Mouse (Mus musculus) heart, embryonic 14.5 days (tissue): ENCODE measurements at regions not wholly inside any gene's neighbourhood (a gene's known extent, or its start where the extent isn't known, plus 50 kb on each side); places are given as distances from the start of the nearest gene placed in this dataset.

Experiments
- ATAC-seq: fragments of 200-750 bp; cut with Nextera tagmentation; 2 replicates; pipeline ENCODE4 v1.8.0; 2017; ENCODE audit warnings: low read depth, moderate TSS enrichment; ENCODE audit not compliant: insufficient number of reproducible peaks, insufficient read depth, low FRiP score
- H3K27ac ChIP-seq, 2 experiments: fragments of 200-500 bp in 1 of 2; fragments of 300-500 bp in 1 of 2; sonication (generic) in 1 of 2; replicated peaks in 1 of 2; 2 replicates each; pipeline ENCODE4 v1.5.1; 2012 to 2014; ENCODE audit warnings: low read depth in 2 of 2, low read length in 2 of 2, control low read depth in 1 of 2, mild to moderate bottlenecking in 1 of 2, mixed read lengths in 1 of 2; ENCODE audit not compliant: control insufficient read depth in 1 of 2, insufficient read depth in 1 of 2
- H3K27me3 ChIP-seq: fragments of 300-500 bp; sonication (generic); 2 replicates; pipeline ENCODE4 v1.6.1; 2014; ENCODE audit warnings: mild to moderate bottlenecking, low read length, control low read depth; ENCODE audit not compliant: control insufficient read depth, insufficient read depth
- H3K36me3 ChIP-seq: fragments of 300-500 bp; sonication (generic); 2 replicates; pipeline ENCODE4 v1.6.1; 2014; ENCODE audit warnings: mild to moderate bottlenecking, control low read depth, low read length, mixed read lengths; ENCODE audit not compliant: control insufficient read depth, insufficient read depth
- H3K4me1 ChIP-seq, 2 experiments: fragments of 200-500 bp in 1 of 2; fragments of 300-500 bp in 1 of 2; sonication (generic) in 1 of 2; 2 replicates each; pipeline ENCODE4 v1.6.1; 2012 to 2014; ENCODE audit warnings: low read length in 2 of 2, control low read depth in 1 of 2, mixed read lengths in 1 of 2; ENCODE audit not compliant: control insufficient read depth in 2 of 2, insufficient read depth in 2 of 2
- H3K4me2 ChIP-seq: fragments of 300-500 bp; sonication (generic); 2 replicates; pipeline ENCODE4 v1.6.1; 2014; ENCODE audit warnings: mild to moderate bottlenecking, low read length
- H3K4me3 ChIP-seq, 2 experiments: fragments of 200-500 bp in 1 of 2; fragments of 300-500 bp in 1 of 2; sonication (generic) in 1 of 2; 2 replicates each; pipeline ENCODE4 v1.5.1; 2012 to 2014; ENCODE audit warnings: low read length in 2 of 2, mild to moderate bottlenecking in 2 of 2, control low read depth in 1 of 2, low read depth in 1 of 2, moderate library complexity in 1 of 2; ENCODE audit not compliant: control insufficient read depth in 1 of 2, insufficient read depth in 1 of 2
- H3K9ac ChIP-seq: fragments of 300-500 bp; sonication (generic); 2 replicates; pipeline ENCODE4 v1.6.1; 2014; ENCODE audit warnings: mild to moderate bottlenecking, low read length
- H3K9me3 ChIP-seq: fragments of 300-500 bp; sonication (generic); 2 replicates; pipeline ENCODE4 v1.6.1; 2016; ENCODE audit warnings: low read length, control low read depth; ENCODE audit not compliant: control insufficient read depth
- WGBS: fragments of 180-500 bp; shearing (Covaris S2); extraction: QIAGEN DNeasy Blood & Tissue Kit; methylation state at CpG from one replicate; pipeline ENCODE4 v1.1.7; 2014; 5-methylcytosine and 5-hydroxymethylcytosine counted together

DNA sequence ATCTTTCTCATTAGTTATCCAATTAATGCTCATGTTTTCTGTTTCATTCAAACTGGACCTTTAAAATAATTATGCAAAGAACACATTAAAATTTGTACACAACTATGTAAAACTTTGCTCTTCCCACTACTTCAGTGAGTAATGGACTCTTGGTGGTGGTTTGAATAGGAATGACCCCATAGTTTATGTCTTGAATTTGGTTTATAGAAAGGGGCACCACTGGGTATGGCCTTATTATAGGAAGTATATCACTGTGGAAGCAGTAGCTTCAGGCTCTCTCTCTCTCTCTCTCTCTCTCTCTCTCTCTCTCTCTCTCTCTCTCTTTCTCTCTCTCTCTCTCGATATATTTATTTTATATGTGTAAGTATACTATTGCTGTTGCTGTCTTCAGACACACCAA lies 106.3 kb upstream of the Robo2 start:
- Histone ChIP-seq H3K36me3 (no peaks in the 10 kb centered on the region), H3K9ac (no peak overlapping the region), H3K27ac (no peak overlapping the region), H3K9me3 (no peaks in the 10 kb centered on the region), H3K27me3 (no peaks in the 10 kb centered on the region), H3K4me2 (no peak overlapping the region), H3K4me3 (no peak overlapping the region), H3K4me1 (peaks cover 3 to 5% of the 10 kb centered on the region in 2 experiments; a peak in 3 of 4 replicates)
- ATAC-seq = no peak
- 93% methylated on average over 1 of the region's 1 CpGs for WGBS

DNA sequence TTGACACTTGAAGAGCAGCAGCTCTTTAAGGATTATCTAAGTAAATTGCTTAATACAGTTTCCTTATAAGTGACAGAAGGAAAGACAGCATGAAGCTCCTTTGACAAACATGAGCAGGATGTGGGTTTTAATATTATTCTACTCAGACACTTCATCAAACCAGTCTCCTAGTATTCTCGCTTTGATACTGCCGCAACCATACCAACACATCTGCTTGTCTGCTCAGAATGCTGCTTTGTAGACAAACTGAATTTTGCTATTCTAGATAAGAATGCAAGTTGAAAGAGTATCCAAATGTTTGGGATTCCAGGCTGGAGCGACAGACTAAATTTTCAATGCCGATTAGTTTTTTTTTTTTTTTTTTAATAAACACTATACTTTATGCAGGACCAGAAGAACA lies 105.7 kb upstream of the Robo2 start:
- H3K27ac ChIP-seq = no peak overlapping the region
- no peak overlapping the region for H3K9ac ChIP-seq
- H3K4me2 ChIP-seq = no peak overlapping the region
- no peaks in the 10 kb centered on the region for H3K27me3 ChIP-seq
- ATAC-seq = no peak
- no peak overlapping the region for H3K4me3 ChIP-seq
- peaks cover 3 to 5% of the 10 kb centered on the region in 2 experiments; a peak in 3 of 4 replicates for H3K4me1 ChIP-seq
- H3K9me3 ChIP-seq = no peaks in the 10 kb centered on the region
- H3K36me3 ChIP-seq = no peaks in the 10 kb centered on the region
- 70% methylated on average over 4 of the region's 4 CpGs for WGBS

DNA sequence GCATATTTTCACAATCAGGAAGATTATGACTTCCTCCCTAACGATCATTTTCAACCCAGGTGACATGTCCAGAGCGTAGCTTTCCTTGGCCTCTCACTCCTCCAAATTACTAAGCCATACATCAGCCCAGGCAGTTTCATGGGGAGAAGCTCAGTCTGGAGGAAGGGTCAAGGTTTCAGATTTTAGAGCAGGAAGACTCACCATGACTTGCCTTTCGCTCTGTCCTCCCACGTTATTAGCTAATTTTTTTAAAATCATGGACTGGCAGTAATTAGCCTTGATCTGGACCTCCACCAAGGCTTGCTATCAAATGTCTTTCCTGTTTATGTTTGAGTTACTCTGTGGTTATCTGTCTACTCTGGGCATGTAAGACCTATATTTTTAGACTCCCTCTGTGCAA lies 102.9 kb upstream of the Robo2 start:
- Histone ChIP-seq H3K36me3 (no peaks in the 10 kb centered on the region), H3K27me3 (no peaks in the 10 kb centered on the region), H3K27ac (0 out of 4 replicates have a peak overlapping the region, but pooled peaks of 1 of the 2 experiments have one; percentile 16), H3K9me3 (no peaks in the 10 kb centered on the region), H3K4me3 (no peak overlapping the region), H3K9ac (no peak overlapping the region), H3K4me1 (peaks cover 3 to 5% of the 10 kb centered on the region in 2 experiments; a peak in 3 of 4 replicates), H3K4me2 (no peak overlapping the region)
- 49% methylated on average over 4 of the region's 4 CpGs for WGBS
- ATAC-seq = no peak

DNA sequence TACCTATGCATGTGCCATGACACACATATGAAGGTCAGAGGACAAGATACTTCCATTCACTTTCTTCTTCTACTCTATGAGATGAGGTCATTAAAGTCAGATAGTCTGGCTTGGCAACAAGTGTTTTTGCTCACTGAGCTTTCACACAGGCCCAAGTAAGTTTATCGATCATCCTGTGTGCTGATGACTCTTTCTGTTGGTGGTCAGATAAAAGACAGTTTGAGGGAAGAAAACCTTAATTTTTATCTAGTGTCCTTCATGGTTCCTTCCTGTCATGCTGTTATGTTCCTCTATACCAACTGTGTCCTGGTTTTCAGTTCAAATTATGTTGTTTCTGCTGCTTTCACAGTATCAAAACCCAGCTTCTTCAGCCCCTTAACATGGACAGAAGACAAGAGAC lies 98.8 kb upstream of the Robo2 start:
- H3K27me3 ChIP-seq = no peaks in the 10 kb centered on the region
- WGBS = 82% methylated on average over 1 of the region's 1 CpGs
- H3K36me3 ChIP-seq = no peaks in the 10 kb centered on the region
- no peak for ATAC-seq
- no peaks in the 10 kb centered on the region for H3K9me3 ChIP-seq
- no peak overlapping the region for H3K4me3 ChIP-seq
- no peak overlapping the region for H3K9ac ChIP-seq
- H3K27ac ChIP-seq = no peak overlapping the region
- H3K4me1 ChIP-seq = peaks cover 3 to 5% of the 10 kb centered on the region in 2 experiments; a peak in 3 of 4 replicates
- H3K4me2 ChIP-seq = no peak overlapping the region

GRCm38 (mm10) chr16:74509489-74509888 lies 97.9 kb upstream of the Robo2 start:
- no peak overlapping the region for H3K27ac ChIP-seq
- no peaks in the 10 kb centered on the region for H3K36me3 ChIP-seq
- peaks cover 2% of the 10 kb centered on the region in 2 experiments; a peak in 3 of 4 replicates for H3K4me1 ChIP-seq
- no peak for ATAC-seq
- no peaks in the 10 kb centered on the region for H3K9me3 ChIP-seq
- H3K9ac ChIP-seq = no peak overlapping the region
- H3K27me3 ChIP-seq = no peaks in the 10 kb centered on the region
- H3K4me3 ChIP-seq = no peak overlapping the region
- 87% methylated on average over 2 of the region's 2 CpGs for WGBS
- no peak overlapping the region for H3K4me2 ChIP-seq

- no peak for ATAC-seq
- H3K9me3 ChIP-seq = no peaks in the 10 kb centered on the region
Measured at GRCm38 (mm10) chr16:74506719-74507118, 95.1 kb upstream of the Robo2 start.

GRCm38 (mm10) chr16:74506173-74506709 lies 94.6 kb upstream of the Robo2 start:
- no peaks in the 10 kb centered on the region for H3K36me3 ChIP-seq
- no peak overlapping the region for H3K9ac ChIP-seq
- H3K27ac ChIP-seq = no peak overlapping the region
- H3K9me3 ChIP-seq = no peaks in the 10 kb centered on the region
- no peaks in the 10 kb centered on the region for H3K27me3 ChIP-seq
- H3K4me2 ChIP-seq = no peak overlapping the region
- WGBS = 88% methylated on average over 6 of the region's 6 CpGs
- H3K4me3 ChIP-seq = no peak overlapping the region
- no peaks in the 10 kb centered on the region; a peak in 2 of 4 replicates for H3K4me1 ChIP-seq
- no peak for ATAC-seq

More at GRCm38 (mm10) chr16:74506719-74507118, 95.1 kb upstream of the Robo2 start:
- no peak overlapping the region for H3K9ac ChIP-seq
- no peaks in the 10 kb centered on the region for H3K27me3 ChIP-seq
- no peaks in the 10 kb centered on the region; a peak in 2 of 4 replicates for H3K4me1 ChIP-seq
- no peak overlapping the region for H3K4me2 ChIP-seq
- H3K36me3 ChIP-seq = no peaks in the 10 kb centered on the region
- H3K27ac ChIP-seq = no peak overlapping the region
- H3K4me3 ChIP-seq = no peak overlapping the region

DNA sequence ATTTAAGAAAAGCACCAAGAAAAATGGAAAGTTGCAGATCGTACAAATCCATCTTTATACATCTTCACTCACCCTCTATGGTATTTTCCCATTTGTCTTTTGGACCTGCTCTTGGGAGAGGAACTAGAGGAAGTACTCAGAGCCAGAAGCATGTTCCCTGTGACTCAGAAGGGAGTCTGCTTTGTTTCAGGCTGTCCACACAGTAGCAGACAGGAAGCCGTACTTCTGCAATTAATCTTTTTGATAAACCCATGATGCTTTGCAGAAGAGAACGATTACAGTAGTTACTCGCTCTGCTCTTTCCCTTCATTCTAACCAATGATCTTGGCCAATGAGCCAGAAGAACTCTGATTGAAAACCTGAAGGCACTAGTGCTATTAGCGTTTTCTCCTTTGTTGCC lies 92.8 kb upstream of the Robo2 start:
- no peak overlapping the region for H3K4me3 ChIP-seq
- H3K36me3 ChIP-seq = no peaks in the 10 kb centered on the region
- WGBS = 20% methylated on average over 5 of the region's 5 CpGs
- no peak overlapping the region for H3K9ac ChIP-seq
- no peak overlapping the region for H3K27ac ChIP-seq
- H3K4me2 ChIP-seq = peak overlapping the region; percentile 21; the same call in 1 of the 2 replicates
- ATAC-seq = peak; percentile 87
- no peaks in the 10 kb centered on the region for H3K9me3 ChIP-seq
- H3K4me1 ChIP-seq = no peaks in the 10 kb centered on the region; a peak in 2 of 4 replicates
- H3K27me3 ChIP-seq = no peaks in the 10 kb centered on the region
